In the genomic region with DNA sequence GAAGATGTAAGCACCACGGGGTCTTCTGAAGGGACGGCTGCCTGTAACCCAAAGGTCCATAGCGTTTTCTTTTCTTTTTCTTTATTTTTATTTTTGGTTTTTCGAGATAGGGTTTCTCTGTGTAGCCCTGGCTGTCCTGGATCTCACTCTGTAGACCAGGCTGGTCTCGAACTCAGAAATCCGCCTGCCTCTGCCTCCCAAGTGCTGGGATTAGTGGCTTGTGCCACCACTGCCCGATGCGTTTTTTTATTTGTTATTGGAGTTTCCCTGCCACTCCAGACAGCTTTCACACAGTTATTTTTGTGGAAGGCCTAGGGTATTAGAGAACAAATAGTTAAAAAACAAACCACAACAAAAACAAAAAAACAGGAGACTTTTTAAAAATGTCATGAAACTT, we compare ENCODE assay signal across 14 mouse cellular contexts. TPM values are rescaled to one million over a fixed set of nuclear protein-coding genes. Genes with fewer than 3 reads are reported as not detected.
A peak's percentile ranks its signal among the peaks of the same experiment; 100 is the strongest.
DNase-seq lines count a peak whose midpoint lies in the region; ATAC-seq and TF ChIP-seq lines count a peak whose summit lies in the region.
"Not testable (repeated sequence)": the region's sequence is repeated elsewhere in the genome, so short reads cannot be mapped to it uniquely, and the experiment has no call there.
"Had no signal": no experiment of that assay in that cellular context is flagged by ENCODE, and none has a peak within 500 bp of the region (broad histone marks: within the 10 kb centered on the region; RNA-seq: fewer than 3 reads in every experiment).

No protein-coding gene starts in this region.

- not testable (repeated sequence) for H3K27me3 ChIP-seq in CH12.LX (replicated peaks); embryonic facial prominence, embryonic 12.5 days; forebrain, postnatal 0 days (ENCODE audit: insufficient read depth, low read length); hindbrain, embryonic 11.5 days (ENCODE audit: control insufficient read depth, insufficient read depth, low read length); kidney, embryonic 15.5 days; liver, embryonic 12.5 days (replicated peaks); midbrain, embryonic 10.5 days (ENCODE audit: low read depth, poor library complexity, severe bottlenecking); neural tube, embryonic 15.5 days (replicated peaks)

- not testable (repeated sequence) for TF ChIP-seq CTCF in CH12.LX (conservative IDR thresholded peaks at IDR 0.05 in 1 of 2, IDR thresholded peaks at IDR 0.05 in 1 of 2; ENCODE audit: low read depth in 2 of 2, low read length in 2 of 2); forebrain, postnatal 0 days (IDR thresholded peaks at IDR 0.05; ENCODE audit: low read depth)

- H3K36me3 ChIP-seq in CH12.LX (replicated peaks in 1 of 2; ENCODE audit: control insufficient read depth in 1 of 2, insufficient read depth in 1 of 2, low read length in 1 of 2), result peaks cover 2 to 18% of the 10 kb centered on the region in 2 experiments
- peaks cover 11% of the 10 kb centered on the region; the same call in 1 of the 2 replicates for H3K36me3 ChIP-seq in embryonic facial prominence, embryonic 12.5 days
- not testable (repeated sequence) for H3K36me3 ChIP-seq in forebrain, postnatal 0 days (ENCODE audit: insufficient read depth); hindbrain, embryonic 11.5 days (ENCODE audit: control insufficient read depth, insufficient read depth, low read length); kidney, embryonic 15.5 days; liver, embryonic 12.5 days; neural tube, embryonic 15.5 days
- peaks cover 21% of the 10 kb centered on the region for H3K36me3 ChIP-seq in midbrain, embryonic 10.5 days

- peak overlapping the region; percentile 72 for H3K9ac ChIP-seq in CH12.LX (ENCODE audit: insufficient read depth, low read depth)
- H3K9ac ChIP-seq in embryonic facial prominence, embryonic 12.5 days, result peak overlapping the region; percentile 75; the same call in 1 of the 2 replicates
- peak overlapping the region; percentile 51 for H3K9ac ChIP-seq in forebrain, postnatal 0 days
- peak overlapping the region; percentile 11; the same call in 1 of the 2 replicates for H3K9ac ChIP-seq in hindbrain, embryonic 11.5 days (ENCODE audit: low read depth, low read length)
- peak overlapping the region; percentile 79 for H3K9ac ChIP-seq in kidney, embryonic 15.5 days
- H3K9ac ChIP-seq in liver, embryonic 12.5 days, result peak overlapping the region; percentile 83
- H3K9ac ChIP-seq in neural tube, embryonic 15.5 days (replicated peaks), result peak overlapping the region; percentile 49

- in situ Hi-C loops in CH12.LX (cut with MboI; ENCODE audit: low pct_ligation_motif_present, low pct_unique_long_range_greater_than_20kb, low sequenced_read_pairs), result loop anchor here (5.0 kb wide), 1 partner anchor 1501 kb away; no protein-coding TSS in a partner anchor

- not testable (repeated sequence) for ATAC-seq in embryonic facial prominence, embryonic 12.5 days (ENCODE audit: insufficient number of reproducible peaks, insufficient read depth, low FRiP score, low TSS enrichment); forebrain, postnatal 0 days; hindbrain, embryonic 11.5 days (ENCODE audit: low FRiP score); kidney, embryonic 15.5 days (replicated peaks; ENCODE audit: low FRiP score); neural tube, embryonic 15.5 days (ENCODE audit: low FRiP score)
- ATAC-seq in liver, embryonic 12.5 days, result peak; percentile 1; the same call in 1 of the 2 replicates

- not testable (repeated sequence) for H3K9me3 ChIP-seq in CH12.LX (replicated peaks; ENCODE audit: low read length); embryonic facial prominence, embryonic 12.5 days; forebrain, postnatal 0 days (ENCODE audit: low read length); hindbrain, embryonic 11.5 days (ENCODE audit: control insufficient read depth, low read length); kidney, embryonic 15.5 days (replicated peaks); liver, embryonic 12.5 days (replicated peaks); midbrain, embryonic 10.5 days (replicated peaks); neural tube, embryonic 15.5 days (replicated peaks)

- TF ChIP-seq EP300 in CH12.LX (IDR thresholded peaks at IDR 0.05; ENCODE audit: low read length), result not testable (repeated sequence)

- peak overlapping the region; percentile 78; the same call in 1 of the 2 replicates for H3K4me2 ChIP-seq in CH12.LX (ENCODE audit: insufficient read depth, low read depth, poor library complexity, severe bottlenecking)
- peak overlapping the region; percentile 84 for H3K4me2 ChIP-seq in embryonic facial prominence, embryonic 12.5 days (replicated peaks)
- peak overlapping the region; percentile 74 for H3K4me2 ChIP-seq in forebrain, postnatal 0 days (ENCODE audit: low read depth)
- H3K4me2 ChIP-seq in hindbrain, embryonic 11.5 days (replicated peaks; ENCODE audit: low read depth, low read length), result peak overlapping the region; percentile 38
- peak overlapping the region; percentile 90 for H3K4me2 ChIP-seq in kidney, embryonic 15.5 days
- peak overlapping the region; percentile 95 for H3K4me2 ChIP-seq in liver, embryonic 12.5 days
- H3K4me2 ChIP-seq in neural tube, embryonic 15.5 days, result peak overlapping the region; percentile 81

- peaks cover 5 to 25% of the 10 kb centered on the region in 2 experiments for H3K4me1 ChIP-seq in CH12.LX (ENCODE audit: control insufficient read depth in 1 of 2, insufficient read depth in 2 of 2)
- H3K4me1 ChIP-seq in embryonic facial prominence, embryonic 12.5 days, result peaks cover 16% of the 10 kb centered on the region
- peaks cover 15% of the 10 kb centered on the region; the same call in 1 of the 2 replicates for H3K4me1 ChIP-seq in forebrain, postnatal 0 days (ENCODE audit: insufficient read depth)
- not testable (repeated sequence) for H3K4me1 ChIP-seq in hindbrain, embryonic 11.5 days (replicated peaks; ENCODE audit: control insufficient read depth, insufficient read depth, low read length)
- H3K4me1 ChIP-seq in kidney, embryonic 15.5 days, result peaks cover 23% of the 10 kb centered on the region
- H3K4me1 ChIP-seq in liver, embryonic 12.5 days, result peaks cover 27% of the 10 kb centered on the region
- peaks cover 28% of the 10 kb centered on the region for H3K4me1 ChIP-seq in midbrain, embryonic 10.5 days
- H3K4me1 ChIP-seq in neural tube, embryonic 15.5 days, result peaks cover 30% of the 10 kb centered on the region

- 28% methylated on average over 8 of the region's 8 CpGs for WGBS in embryonic facial prominence, embryonic 12.5 days
- 23% methylated on average over 8 of the region's 8 CpGs for WGBS in forebrain, postnatal 0 days
- WGBS in hindbrain, embryonic 11.5 days, result 22% methylated on average over 8 of the region's 8 CpGs
- WGBS in kidney, embryonic 15.5 days, result 23% methylated on average over 8 of the region's 8 CpGs
- 17% methylated on average over 8 of the region's 8 CpGs for WGBS in liver, embryonic 12.5 days (ENCODE audit: insufficient replicate concordance)
- 26% methylated on average over 8 of the region's 8 CpGs for WGBS in midbrain, embryonic 10.5 days
- WGBS in neural tube, embryonic 15.5 days, result 29% methylated on average over 8 of the region's 8 CpGs

- TF ChIP-seq POLR2A in CH12.LX (IDR thresholded peaks at IDR 0.05; ENCODE audit: low read depth, low read length), result not testable (repeated sequence)

- not testable (repeated sequence) for TF ChIP-seq RAD21 in CH12.LX (IDR thresholded peaks at IDR 0.05; ENCODE audit: low read depth, low read length)

- H3K27ac ChIP-seq in CH12.LX (ENCODE audit: insufficient read depth, low read depth), result not testable (repeated sequence)
- 0 out of 2 replicates have a peak overlapping the region, but pooled peaks have one; percentile 69 for H3K27ac ChIP-seq in embryonic facial prominence, embryonic 12.5 days
- peak overlapping the region; percentile 64; the same call in 1 of the 2 replicates for H3K27ac ChIP-seq in forebrain, postnatal 0 days (ENCODE audit: low read depth, low read length)
- peak overlapping the region; percentile 37; the same call in 1 of the 2 replicates for H3K27ac ChIP-seq in hindbrain, embryonic 11.5 days (ENCODE audit: low read depth, low read length)
- H3K27ac ChIP-seq in kidney, embryonic 15.5 days, result peak overlapping the region; percentile 98
- H3K27ac ChIP-seq in liver, embryonic 12.5 days, result peak overlapping the region; percentile 58
- H3K27ac ChIP-seq in midbrain, embryonic 10.5 days (replicated peaks), result peak overlapping the region; percentile 97
- H3K27ac ChIP-seq in neural tube, embryonic 15.5 days (replicated peaks), result peak overlapping the region; percentile 97

- dilution Hi-C loops in CH12.LX (cut with MboI; ENCODE audit: extremely low pct_ligation_motif_present, extremely low pct_unique_long_range_greater_than_20kb, low sequenced_read_pairs), result not testable (repeated sequence)

- H3K4me3 ChIP-seq in CH12.LX (replicated peaks in 1 of 3; ENCODE audit: low read depth in 2 of 3, low read length in 2 of 3, poor library complexity in 1 of 3), result peak overlapping the region; percentile 43 to 85 (median 77)
- peak overlapping the region; percentile 86 for H3K4me3 ChIP-seq in embryonic facial prominence, embryonic 12.5 days
- peak overlapping the region; percentile 94 for H3K4me3 ChIP-seq in forebrain, postnatal 0 days (ENCODE audit: low read depth, low read length)
- peak overlapping the region; percentile 80 for H3K4me3 ChIP-seq in hindbrain, embryonic 11.5 days (ENCODE audit: low read depth, low read length)
- peak overlapping the region; percentile 94 for H3K4me3 ChIP-seq in kidney, embryonic 15.5 days (replicated peaks)
- peak overlapping the region; percentile 84 for H3K4me3 ChIP-seq in liver, embryonic 12.5 days
- H3K4me3 ChIP-seq in midbrain, embryonic 10.5 days, result peak overlapping the region; percentile 96
- H3K4me3 ChIP-seq in neural tube, embryonic 15.5 days (replicated peaks), result peak overlapping the region; percentile 90

- DNase-seq in CH12.LX (ENCODE audit: extremely low read depth); forebrain, postnatal 0 days; hindbrain, embryonic 11.5 days (ENCODE audit: low spot score); midbrain, embryonic 10.5 days (ENCODE audit: low spot score): not testable (repeated sequence)

- H3K79me2 ChIP-seq in CH12.LX (replicated peaks; ENCODE audit: control insufficient read depth, extremely low read depth, insufficient read depth, poor library complexity, severe bottlenecking), result peaks cover 12% of the 10 kb centered on the region; the same call in 1 of the 2 replicates

RNA-seq across cellular contexts. Expression of a gene that starts 0.5 kb away (rescaled TPM):
- 19.7 and 23.4 TPM in 2 replicates for total RNA-seq in CH12.LX (2012; rRNA removed)
- total RNA-seq in CH12.LX (2014; rRNA removed), result 27.5 and 30.4 TPM in 2 replicates
- 22.4 and 27.9 TPM in 2 replicates for polyA plus RNA-seq in CH12.LX (2012; ENCODE audit: insufficient read length, low read depth)
- polyA plus RNA-seq in embryonic facial prominence, embryonic 12.5 days (2016; fragmentation: Nextera tagmentation; extraction: Ambion mirVana), result 21.5 and 26.4 TPM in 2 replicates
- 44.1 and 59.3 TPM in 2 replicates for total RNA-seq in forebrain, postnatal 0 days (2014; rRNA removed)
- polyA plus RNA-seq in forebrain, postnatal 0 days (2015; fragmentation: Nextera tagmentation; extraction: Ambion mirVana), result 20.1 and 22.4 TPM in 2 replicates
- 9.4 and 13.4 TPM in 2 replicates for polyA plus RNA-seq in hindbrain, embryonic 11.5 days (2014; fragmentation: Nextera tagmentation; extraction: Ambion mirVana)
- polyA plus RNA-seq in kidney, embryonic 15.5 days (2015; fragmentation: Nextera tagmentation; extraction: Ambion mirVana), result 16.4 and 17.6 TPM in 2 replicates
- 4.4 and 4.6 TPM in 2 replicates for polyA plus RNA-seq in liver, embryonic 12.5 days (2016; fragmentation: Nextera tagmentation; extraction: Ambion mirVana)
- polyA plus RNA-seq in midbrain, embryonic 10.5 days (2016; fragmentation: Nextera tagmentation; extraction: Ambion mirVana), result 24.7 and 28.6 TPM in 2 replicates
- 27.9 and 28.6 TPM in 2 replicates for polyA plus RNA-seq in neural tube, embryonic 15.5 days (2015; fragmentation: Nextera tagmentation; extraction: Ambion mirVana)

RNA-seq across cellular contexts. Expression of a gene that starts 15.9 kb away (rescaled TPM):
- total RNA-seq in CH12.LX (2012; rRNA removed) (1,149 and 1,670 TPM in 2 replicates), CH12.LX (2014; rRNA removed) (2,803 and 2,960 TPM in 2 replicates)
- polyA plus RNA-seq in CH12.LX (2012; ENCODE audit: insufficient read length, low read depth), result 2,789 and 2,851 TPM in 2 replicates
- polyA plus RNA-seq in embryonic facial prominence, embryonic 12.5 days (2016; fragmentation: Nextera tagmentation; extraction: Ambion mirVana), result 1,598 and 1,609 TPM in 2 replicates
- 1,927 and 1,958 TPM in 2 replicates for total RNA-seq in forebrain, postnatal 0 days (2014; rRNA removed)
- 1,265 and 1,341 TPM in 2 replicates for polyA plus RNA-seq in forebrain, postnatal 0 days (2015; fragmentation: Nextera tagmentation; extraction: Ambion mirVana)
- polyA plus RNA-seq in hindbrain, embryonic 11.5 days (2014; fragmentation: Nextera tagmentation; extraction: Ambion mirVana), result 1,792 and 1,905 TPM in 2 replicates
- 1,698 and 1,797 TPM in 2 replicates for polyA plus RNA-seq in kidney, embryonic 15.5 days (2015; fragmentation: Nextera tagmentation; extraction: Ambion mirVana)
- polyA plus RNA-seq in liver, embryonic 12.5 days (2016; fragmentation: Nextera tagmentation; extraction: Ambion mirVana), result 1,333 and 1,388 TPM in 2 replicates
- 2,448 and 2,588 TPM in 2 replicates for polyA plus RNA-seq in midbrain, embryonic 10.5 days (2016; fragmentation: Nextera tagmentation; extraction: Ambion mirVana)
- 1,446 and 1,534 TPM in 2 replicates for polyA plus RNA-seq in neural tube, embryonic 15.5 days (2015; fragmentation: Nextera tagmentation; extraction: Ambion mirVana)

RNA-seq across cellular contexts. Expression of a gene that starts 20.2 kb away (rescaled TPM):
- total RNA-seq in CH12.LX (2012; rRNA removed), result not detected in 2 replicates
- not detected in 2 replicates for total RNA-seq in CH12.LX (2014; rRNA removed)
- polyA plus RNA-seq in CH12.LX (2012; ENCODE audit: insufficient read length, low read depth), result not detected in 2 replicates
- polyA plus RNA-seq in embryonic facial prominence, embryonic 12.5 days (2016; fragmentation: Nextera tagmentation; extraction: Ambion mirVana), result 0.67 and 1.2 TPM in 2 replicates
- total RNA-seq in forebrain, postnatal 0 days (2014; rRNA removed), result 0.15 and 0.76 TPM in 2 replicates
- 0.25 and 0.58 TPM in 2 replicates for polyA plus RNA-seq in forebrain, postnatal 0 days (2015; fragmentation: Nextera tagmentation; extraction: Ambion mirVana)
- polyA plus RNA-seq in hindbrain, embryonic 11.5 days (2014; fragmentation: Nextera tagmentation; extraction: Ambion mirVana), result 0.56 and 0.68 TPM in 2 replicates
- 1.4 and 2.0 TPM in 2 replicates for polyA plus RNA-seq in kidney, embryonic 15.5 days (2015; fragmentation: Nextera tagmentation; extraction: Ambion mirVana)
- 0.25 and 0.32 TPM in 2 replicates for polyA plus RNA-seq in liver, embryonic 12.5 days (2016; fragmentation: Nextera tagmentation; extraction: Ambion mirVana)
- 0.27 and 0.58 TPM in 2 replicates for polyA plus RNA-seq in midbrain, embryonic 10.5 days (2016; fragmentation: Nextera tagmentation; extraction: Ambion mirVana)
- polyA plus RNA-seq in neural tube, embryonic 15.5 days (2015; fragmentation: Nextera tagmentation; extraction: Ambion mirVana), result 2.5 and 3.2 TPM in 2 replicates
- total RNA-seq: megakaryocyte-erythroid progenitor cell, adult 5-6 weeks had no signal

RNA-seq across cellular contexts. Expression of a gene that starts 24.2 kb away (rescaled TPM):
- 11.1 and 13.9 TPM in 2 replicates for total RNA-seq in CH12.LX (2012; rRNA removed)
- total RNA-seq in CH12.LX (2014; rRNA removed), result 17.6 and 23.2 TPM in 2 replicates
- 23.3 and 25.1 TPM in 2 replicates for polyA plus RNA-seq in CH12.LX (2012; ENCODE audit: insufficient read length, low read depth)
- 19.3 and 20.7 TPM in 2 replicates for polyA plus RNA-seq in embryonic facial prominence, embryonic 12.5 days (2016; fragmentation: Nextera tagmentation; extraction: Ambion mirVana)
- 16.5 and 20.7 TPM in 2 replicates for total RNA-seq in forebrain, postnatal 0 days (2014; rRNA removed)
- 34.1 and 37.5 TPM in 2 replicates for polyA plus RNA-seq in forebrain, postnatal 0 days (2015; fragmentation: Nextera tagmentation; extraction: Ambion mirVana)
- polyA plus RNA-seq in hindbrain, embryonic 11.5 days (2014; fragmentation: Nextera tagmentation; extraction: Ambion mirVana), result 13.4 and 17.8 TPM in 2 replicates
- 20.0 and 20.5 TPM in 2 replicates for polyA plus RNA-seq in kidney, embryonic 15.5 days (2015; fragmentation: Nextera tagmentation; extraction: Ambion mirVana)
- polyA plus RNA-seq in liver, embryonic 12.5 days (2016; fragmentation: Nextera tagmentation; extraction: Ambion mirVana), result 4.9 TPM in 2 replicates
- 19.3 and 23.9 TPM in 2 replicates for polyA plus RNA-seq in midbrain, embryonic 10.5 days (2016; fragmentation: Nextera tagmentation; extraction: Ambion mirVana)
- 27.0 and 33.2 TPM in 2 replicates for polyA plus RNA-seq in neural tube, embryonic 15.5 days (2015; fragmentation: Nextera tagmentation; extraction: Ambion mirVana)

RNA-seq across cellular contexts. Expression of a gene that starts 34.9 kb away (rescaled TPM):
- 0.38 TPM in 1 of 2 replicates, not detected in the other for total RNA-seq in CH12.LX (2012; rRNA removed)
- total RNA-seq in CH12.LX (2014; rRNA removed), result 0.81 and 4.7 TPM in 2 replicates
- polyA plus RNA-seq in CH12.LX (2012; ENCODE audit: insufficient read length, low read depth), result 125 TPM in 1 of 2 replicates, not detected in the other
- polyA plus RNA-seq in embryonic facial prominence, embryonic 12.5 days (2016; fragmentation: Nextera tagmentation; extraction: Ambion mirVana), result not detected in 2 replicates
- total RNA-seq in forebrain, postnatal 0 days (2014; rRNA removed), result 1,610 and 2,499 TPM in 2 replicates
- polyA plus RNA-seq in forebrain, postnatal 0 days (2015; fragmentation: Nextera tagmentation; extraction: Ambion mirVana), result not detected in 2 replicates
- not detected in 2 replicates for polyA plus RNA-seq in hindbrain, embryonic 11.5 days (2014; fragmentation: Nextera tagmentation; extraction: Ambion mirVana)
- not detected in 2 replicates for polyA plus RNA-seq in kidney, embryonic 15.5 days (2015; fragmentation: Nextera tagmentation; extraction: Ambion mirVana)
- polyA plus RNA-seq in liver, embryonic 12.5 days (2016; fragmentation: Nextera tagmentation; extraction: Ambion mirVana), result not detected in 2 replicates
- polyA plus RNA-seq in midbrain, embryonic 10.5 days (2016; fragmentation: Nextera tagmentation; extraction: Ambion mirVana), result not detected in 2 replicates
- not detected in 2 replicates for polyA plus RNA-seq in neural tube, embryonic 15.5 days (2015; fragmentation: Nextera tagmentation; extraction: Ambion mirVana)
- total RNA-seq: adrenal gland, adult 18-20 months; layer of hippocampus, adult 8-10 months; left cerebral cortex, postnatal 25 days; megakaryocyte-erythroid progenitor cell, adult 5-6 weeks had no signal
- polyA plus RNA-seq: inflammation-experienced regulatory T-cells, adult 6 months; thymus, postnatal 0 days had no signal

Comparison
In these comparisons a context has a peak if more than half of its experiments do, and no peak if none do; other contexts are left out.
1. H3K4me2 ChIP-seq: peak in every context shown above with its lines; median percentile 95 in liver, embryonic 12.5 days; 90 in kidney, embryonic 15.5 days; 84 in embryonic facial prominence, embryonic 12.5 days; 81 in neural tube, embryonic 15.5 days; 78 in CH12.LX; 74 in forebrain, postnatal 0 days; 38 in hindbrain, embryonic 11.5 days.
2. H3K9ac ChIP-seq: peak in every context shown above with its lines; median percentile 83 in liver, embryonic 12.5 days; 79 in kidney, embryonic 15.5 days; 75 in embryonic facial prominence, embryonic 12.5 days; 72 in CH12.LX; 51 in forebrain, postnatal 0 days; 49 in neural tube, embryonic 15.5 days; 11 in hindbrain, embryonic 11.5 days.